Mouse (Mus musculus) heart, embryonic 11.5 days (tissue): Measurements from ENCODE around the gene Gm33543. TPM values are rescaled to one million over a fixed set of nuclear protein-coding genes. Genes with fewer than 3 reads are reported as not detected.
A peak's percentile ranks its signal among the peaks of the same experiment; 100 is the strongest.

Experiments used
- ATAC-seq: fragments of 200-750 bp; cut with Nextera tagmentation; replicated peaks from 2 replicates; pipeline ENCODE4 v1.8.0; 2017; ENCODE audit warnings: moderate library complexity; ENCODE audit not compliant: insufficient number of reproducible peaks, low FRiP score, low TSS enrichment
- H3K27ac ChIP-seq: fragments of 300-500 bp; sonication (generic); 2 replicates; pipeline ENCODE4 v1.5.1; 2014; ENCODE audit warnings: mild to moderate bottlenecking, low read depth, low read length
- H3K27me3 ChIP-seq: fragments of 300-500 bp; sonication (generic); 2 replicates; pipeline ENCODE4 v1.6.1; 2014; ENCODE audit warnings: mild to moderate bottlenecking, low read length, mixed read lengths; ENCODE audit not compliant: control insufficient read depth, insufficient read depth
- H3K36me3 ChIP-seq: fragments of 300-500 bp; sonication (generic); 2 replicates; pipeline ENCODE4 v1.6.1; 2014; ENCODE audit warnings: mild to moderate bottlenecking, low read length, moderate library complexity, mixed read lengths; ENCODE audit not compliant: control insufficient read depth, insufficient read depth
- H3K4me1 ChIP-seq: fragments of 300-500 bp; sonication (generic); 2 replicates; pipeline ENCODE4 v1.6.1; 2014; ENCODE audit warnings: low read length; ENCODE audit not compliant: control insufficient read depth, insufficient read depth
- H3K4me2 ChIP-seq: fragments of 300-500 bp; sonication (generic); 2 replicates; pipeline ENCODE4 v1.6.1; 2014; ENCODE audit warnings: mild to moderate bottlenecking, moderate library complexity
- H3K4me3 ChIP-seq: fragments of 300-500 bp; sonication (generic); 2 replicates; pipeline ENCODE4 v1.5.1; 2014; ENCODE audit warnings: low read depth, low read length
- H3K9ac ChIP-seq: fragments of 300-500 bp; sonication (generic); 2 replicates; pipeline ENCODE4 v1.6.1; 2014; ENCODE audit warnings: mild to moderate bottlenecking, low read depth, low read length, moderate library complexity
- H3K9me3 ChIP-seq: fragments of 300-500 bp; sonication (generic); replicated peaks from 2 replicates; pipeline ENCODE4 v1.6.1; 2016; ENCODE audit warnings: low read length; ENCODE audit not compliant: control insufficient read depth
- WGBS: fragments of 180-500 bp; shearing (Covaris S2); extraction: QIAGEN DNeasy Blood & Tissue Kit; methylation state at CpG from one replicate; pipeline ENCODE4 v1.1.7; 2014; ENCODE audit not compliant: insufficient replicate concordance; 5-methylcytosine and 5-hydroxymethylcytosine counted together
- polyA plus RNA-seq: library from polyadenylated mRNA; unstranded; fragments of >200 nt; fragmentation: Nextera tagmentation; extraction: Ambion mirVana; gene quantifications from 2 replicates; pipeline ENCODE4 v1.2.1, GENCODE M21; 2014

Gene Gm33543
- polyA plus RNA-seq, 1 experiment from 2014 or later: not detected

DNA sequence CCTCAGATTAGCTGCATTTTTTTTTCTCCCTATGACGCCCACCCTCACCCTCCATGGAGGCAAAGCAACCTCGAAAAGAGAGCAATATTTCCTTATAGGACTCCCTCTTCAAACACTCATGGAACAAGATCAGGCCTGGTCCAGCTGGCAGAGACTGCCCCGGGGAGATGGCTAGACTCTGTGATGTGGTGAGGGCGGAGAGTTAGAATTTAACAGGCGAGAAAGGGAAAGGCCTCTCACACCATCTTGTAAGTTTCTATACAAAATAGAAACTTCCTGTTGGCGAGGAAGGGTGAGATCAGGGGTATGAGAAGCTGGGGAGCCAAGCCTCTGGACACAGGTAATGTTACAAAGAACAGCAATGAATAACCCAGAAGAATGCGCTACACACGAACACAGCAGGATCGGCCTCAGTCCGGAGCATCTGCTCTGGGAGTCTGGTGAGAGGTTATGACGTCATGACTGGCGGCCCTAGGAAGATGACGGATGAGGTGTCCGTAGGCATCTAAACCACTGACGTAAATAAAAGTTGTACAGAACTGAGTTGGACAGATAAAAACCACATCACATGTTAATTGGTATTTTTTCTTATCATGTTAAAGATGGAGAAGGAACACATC is 64.9 kb downstream of the Gm33543 start:
- no peak overlapping the region for H3K4me2 ChIP-seq
- H3K9me3 ChIP-seq: no peaks in the 10 kb centered on the region
- no peak overlapping the region for H3K27ac ChIP-seq
- H3K36me3 ChIP-seq: no peaks in the 10 kb centered on the region
- no peak for ATAC-seq
- WGBS: 78% methylated on average over 15 of the region's 15 CpGs
- H3K4me3 ChIP-seq: no peak overlapping the region
- H3K27me3 ChIP-seq: no peaks in the 10 kb centered on the region
- no peak overlapping the region for H3K9ac ChIP-seq
- peaks cover 14% of the 10 kb centered on the region for H3K4me1 ChIP-seq

DNA sequence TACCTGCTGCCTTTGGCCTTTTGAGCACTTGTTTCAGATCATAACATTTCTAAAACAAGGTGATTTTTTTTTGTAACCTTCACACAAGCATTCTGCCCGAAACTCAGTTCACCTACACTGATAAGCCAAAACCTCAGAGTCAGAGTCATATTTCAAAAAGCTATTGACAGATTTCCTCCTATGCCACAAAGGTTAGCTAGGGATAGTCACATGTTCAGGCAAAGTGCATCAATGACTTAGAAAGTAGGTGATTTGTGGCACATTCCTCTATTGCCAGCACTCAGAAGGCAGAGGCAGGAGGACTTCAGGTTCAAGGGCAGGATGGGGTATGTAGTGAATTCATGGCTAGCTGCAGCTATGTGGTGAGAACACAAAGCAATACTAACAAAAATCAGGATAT is 65.7 kb downstream of the Gm33543 start:
- Histone ChIP-seq H3K9me3 (no peaks in the 10 kb centered on the region), H3K4me3 (no peak overlapping the region), H3K36me3 (no peaks in the 10 kb centered on the region), H3K4me2 (no peak overlapping the region), H3K27ac (no peak overlapping the region), H3K9ac (no peak overlapping the region), H3K27me3 (no peaks in the 10 kb centered on the region), H3K4me1 (peaks cover 14% of the 10 kb centered on the region)
- ATAC-seq: no peak
- WGBS: 68% methylated on average over 1 of the region's 1 CpGs

DNA sequence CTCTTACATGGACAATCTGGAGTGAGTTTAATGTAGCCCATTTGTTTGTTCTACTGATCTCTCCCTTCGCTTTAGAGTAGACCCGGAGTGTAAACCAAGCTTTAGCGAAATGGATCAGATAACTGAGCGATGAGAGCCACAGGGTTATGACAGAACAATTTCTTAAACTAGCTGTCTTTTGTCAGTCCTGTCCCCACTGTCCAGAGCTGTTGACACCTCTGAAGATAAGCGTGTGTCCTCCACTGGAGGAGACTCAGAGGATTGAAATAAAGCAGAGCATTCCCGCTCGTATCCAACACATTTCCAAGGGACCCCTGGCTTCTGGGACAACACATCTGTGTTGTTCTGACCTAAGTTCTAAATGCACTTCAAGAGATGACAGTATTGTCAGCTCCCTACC is 67.9 kb downstream of the Gm33543 start:
- no peak overlapping the region for H3K27ac ChIP-seq

DNA sequence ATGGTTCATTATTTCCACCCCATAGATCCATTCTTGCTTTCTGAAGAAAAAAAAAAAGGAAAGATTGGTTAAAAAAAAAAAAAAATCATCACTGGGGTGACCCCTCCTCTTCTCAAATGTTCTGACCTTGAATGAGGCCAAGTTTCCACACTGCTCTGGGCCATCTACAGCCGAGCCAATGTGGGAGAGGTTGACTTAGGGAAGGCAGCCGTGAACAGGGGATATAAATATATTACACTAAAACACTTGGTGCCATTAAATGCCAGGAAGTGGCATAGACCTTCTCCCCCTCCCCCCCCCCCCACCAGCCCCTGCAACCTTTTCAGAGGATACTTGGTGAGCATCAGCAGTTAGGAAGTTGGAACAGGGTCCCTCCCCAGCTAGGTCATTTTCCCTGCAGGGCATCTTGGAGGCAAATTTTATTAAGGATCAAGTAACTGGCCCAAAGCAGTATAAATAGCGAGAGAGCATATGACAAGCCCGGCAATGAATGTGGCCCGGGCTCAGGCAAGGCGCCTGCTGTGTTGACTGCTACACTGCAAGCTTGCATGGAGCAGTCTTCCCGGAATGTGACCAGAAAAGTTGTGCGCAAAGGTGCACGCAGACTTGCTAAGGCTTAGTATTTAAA is 68.6 kb downstream of the Gm33543 start:
- Histone ChIP-seq H3K27me3 (no peaks in the 10 kb centered on the region), H3K36me3 (no peaks in the 10 kb centered on the region), H3K9ac (no peak overlapping the region), H3K9me3 (no peaks in the 10 kb centered on the region), H3K4me3 (no peak overlapping the region), H3K27ac (no peak overlapping the region), H3K4me1 (peaks cover 14% of the 10 kb centered on the region), H3K4me2 (peak overlapping the region; percentile 14; the same call in 1 of the 2 replicates)
- 63% methylated on average over 9 of the region's 9 CpGs for WGBS
- ATAC-seq: no peak

More for the DNA sequence above, 67.9 kb downstream of the Gm33543 start:
- Histone ChIP-seq H3K9ac (no peak overlapping the region), H3K4me3 (no peak overlapping the region), H3K27me3 (no peaks in the 10 kb centered on the region), H3K4me1 (peaks cover 14% of the 10 kb centered on the region), H3K9me3 (no peaks in the 10 kb centered on the region), H3K4me2 (peak overlapping the region; percentile 14; the same call in 1 of the 2 replicates), H3K36me3 (no peaks in the 10 kb centered on the region)
- ATAC-seq: no peak
- 14% methylated on average over 7 of the region's 7 CpGs for WGBS

Other genes with a start within 250 kb of the Gm33543 start
- not detected in 2 replicates for gene Anapc15-ps, start 169.5 kb downstream of the Gm33543 start, polyA plus RNA-seq
- gene Eea1, start 97.7 kb upstream of the Gm33543 start, polyA plus RNA-seq: 16.6 and 21.5 TPM in 2 replicates